Mouse (Mus musculus) megakaryocyte progenitor cell, adult 5-6 weeks (primary cell): Measurements from ENCODE around the gene E130309D02Rik. TPM values are rescaled to one million over a fixed set of nuclear protein-coding genes. Genes with fewer than 3 reads are reported as not detected.

ENCODE experiments used
- ATAC-seq: replicated peaks from 2 replicates; pipeline ENCODE4 v1.8.0; 2016; ENCODE audit warnings: mild to moderate bottlenecking, moderate TSS enrichment, inconsistent platforms; ENCODE audit not compliant: poor library complexity
- total RNA-seq, 2 experiments: library from RNA; stranded (forward) in 1 of 2; stranded (reverse) in 1 of 2; fragments of 157-497, 149-512 nt in 1 of 2; fragments of 200-1000 nt in 1 of 2; gene quantifications; 2 replicates each; pipeline versions ENCODE4 v1.2.3 to v1.2.4; 2015 to 2017

E130309D02Rik gene
- total RNA-seq (2015), result 40.4 and 41.5 TPM in 2 replicates
- total RNA-seq (2017), result 23.7 and 23.8 TPM in 2 replicates

DNA sequence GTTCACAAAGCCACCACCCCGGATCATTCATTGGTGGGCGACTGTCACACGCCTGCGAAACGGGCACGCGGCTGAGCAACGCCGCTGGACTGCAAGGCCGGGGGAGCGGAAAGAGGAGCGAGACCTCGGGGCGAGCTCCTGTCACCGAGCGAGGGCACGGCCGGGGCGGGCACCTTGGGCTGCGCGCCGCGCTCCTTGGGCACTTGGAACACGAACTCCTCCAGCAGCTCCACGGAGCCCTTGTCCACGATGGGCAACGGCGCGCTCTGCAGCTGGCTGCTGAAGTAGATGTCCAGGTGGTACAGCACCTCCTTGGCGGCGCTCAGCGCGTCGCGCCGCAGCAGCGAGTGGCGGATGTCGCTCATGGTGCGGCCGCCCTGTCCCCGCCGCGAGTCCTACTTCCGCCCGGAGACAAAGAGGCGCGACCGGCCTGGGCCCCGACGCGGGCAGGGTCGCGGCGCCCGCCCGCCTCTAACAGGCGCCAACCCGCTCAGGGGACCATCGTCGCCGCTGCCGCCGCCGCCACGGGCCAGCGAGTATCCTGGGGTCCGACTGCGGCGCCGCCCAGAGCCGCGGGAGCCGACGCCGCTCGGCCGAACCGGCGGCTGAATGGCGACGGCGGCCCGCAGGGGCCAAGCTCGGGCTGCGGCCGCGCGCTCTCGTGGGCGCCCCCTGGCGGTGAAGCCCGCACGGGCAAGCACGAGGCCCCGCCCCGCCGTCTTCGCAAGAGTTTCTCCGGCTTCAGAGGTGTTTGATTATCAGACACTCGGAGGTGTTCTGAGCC lies at the start of gene E130309D02Rik:
E130309D02Rik (minus strand) TSS at position 631 of the 784 bp plus-strand sequence.
- peak; percentile 76 for ATAC-seq

DNA sequence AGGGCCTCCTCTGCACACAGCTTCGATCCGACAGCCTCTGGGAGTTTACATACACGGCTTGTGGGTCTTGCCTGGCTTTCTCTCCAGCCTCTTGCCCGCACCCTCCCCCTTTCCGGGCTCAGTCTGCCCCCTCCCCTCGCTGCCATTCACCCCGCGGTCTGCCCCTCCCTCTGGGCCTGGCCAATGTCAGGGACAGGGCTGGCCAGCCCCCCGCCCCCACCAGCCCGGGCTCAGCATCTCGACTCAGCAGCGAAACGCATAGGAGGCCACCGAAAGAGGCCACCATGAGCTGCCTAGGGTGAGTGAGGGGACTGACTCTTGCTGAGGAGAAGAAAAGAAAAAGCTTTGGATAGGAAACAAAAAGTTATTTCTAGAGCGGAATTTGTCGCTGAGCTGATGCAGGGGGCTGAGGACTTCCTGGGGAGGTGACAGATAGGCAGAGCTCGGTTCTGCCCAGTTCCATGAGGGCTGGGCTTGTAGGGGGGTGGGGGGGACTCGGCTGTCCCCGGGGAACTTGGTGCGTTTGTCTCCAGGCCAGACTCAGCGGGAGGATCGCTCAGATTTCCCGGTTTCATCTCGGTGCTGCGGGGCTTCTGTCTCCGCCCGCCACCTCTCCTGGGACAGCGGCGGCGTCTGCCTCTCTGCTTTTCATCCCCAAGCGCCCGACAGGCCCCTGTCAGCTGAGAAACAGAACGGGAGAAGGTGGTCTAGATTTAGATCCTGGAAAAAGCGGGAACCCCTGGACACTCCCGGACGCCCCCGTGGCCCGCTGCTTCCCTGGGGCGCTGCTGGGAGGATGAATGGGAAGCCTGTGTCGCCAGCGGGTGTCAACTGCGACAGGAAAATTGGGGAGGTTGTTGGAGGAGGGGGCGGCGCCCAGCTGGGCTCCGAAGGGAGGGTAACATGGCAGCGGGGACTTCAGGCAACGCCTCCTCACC lies 48.8 kb upstream of the E130309D02Rik start:
- ATAC-seq, result no peak

DNA sequence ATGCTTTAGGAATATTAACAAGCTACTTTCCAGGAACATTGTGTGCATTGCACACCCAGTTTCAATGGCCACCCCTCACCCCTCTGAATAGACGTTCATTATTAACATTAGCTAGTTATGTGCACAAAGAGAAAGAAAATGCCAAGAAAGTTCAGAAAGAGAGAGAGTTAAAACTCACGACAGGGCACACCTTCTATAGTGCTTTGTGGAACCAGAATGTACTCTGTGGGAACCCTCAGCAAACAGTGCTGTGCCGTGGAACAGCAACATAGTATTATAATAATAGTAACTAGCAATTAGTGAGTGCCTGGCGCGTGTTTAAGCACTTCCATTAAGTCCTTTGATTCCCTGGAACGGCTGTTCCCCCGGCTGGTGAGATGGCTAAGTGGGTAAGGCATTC lies 46.3 kb upstream of the E130309D02Rik start:
- no peak for ATAC-seq

DNA sequence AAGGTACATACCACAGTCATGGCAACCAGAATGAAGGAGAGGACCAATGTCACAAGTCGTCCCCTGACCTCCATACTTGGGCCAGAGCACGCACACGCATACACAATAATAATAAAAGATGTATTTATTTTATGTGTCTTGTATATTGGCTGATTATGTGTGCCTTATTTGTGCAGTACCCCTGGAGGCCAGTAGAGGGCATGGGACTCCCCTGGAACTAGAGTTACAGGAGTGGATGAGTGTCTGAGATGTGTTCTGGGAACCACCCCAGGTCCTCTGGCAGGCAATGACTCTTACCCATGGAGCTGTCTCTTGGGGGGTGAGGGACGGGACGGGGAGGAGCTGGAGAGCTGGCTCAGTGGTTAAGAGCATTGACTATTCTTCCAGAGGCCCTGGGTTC lies 44.8 kb upstream of the E130309D02Rik start:
- ATAC-seq, result peak; percentile 67

DNA sequence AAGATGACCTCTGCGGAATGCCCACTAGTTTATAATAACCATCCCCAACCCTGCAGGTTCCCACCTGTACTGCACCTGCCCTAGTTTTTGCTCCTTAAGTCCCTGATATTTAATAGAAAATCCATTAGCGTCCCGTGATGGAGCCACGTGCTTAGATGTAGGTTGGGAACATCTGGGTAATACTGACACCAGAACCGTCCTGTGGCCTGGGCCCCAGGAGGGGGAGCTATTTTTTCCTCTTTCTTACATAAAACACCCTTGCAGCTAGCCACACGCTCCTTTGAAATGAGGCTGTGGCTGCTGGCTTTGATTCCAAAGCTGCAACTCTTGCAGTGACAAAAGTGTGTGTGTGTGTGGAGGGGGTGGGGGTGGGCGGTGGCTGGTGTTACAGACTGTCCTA lies 44.1 kb upstream of the E130309D02Rik start:
- no peak for ATAC-seq

DNA sequence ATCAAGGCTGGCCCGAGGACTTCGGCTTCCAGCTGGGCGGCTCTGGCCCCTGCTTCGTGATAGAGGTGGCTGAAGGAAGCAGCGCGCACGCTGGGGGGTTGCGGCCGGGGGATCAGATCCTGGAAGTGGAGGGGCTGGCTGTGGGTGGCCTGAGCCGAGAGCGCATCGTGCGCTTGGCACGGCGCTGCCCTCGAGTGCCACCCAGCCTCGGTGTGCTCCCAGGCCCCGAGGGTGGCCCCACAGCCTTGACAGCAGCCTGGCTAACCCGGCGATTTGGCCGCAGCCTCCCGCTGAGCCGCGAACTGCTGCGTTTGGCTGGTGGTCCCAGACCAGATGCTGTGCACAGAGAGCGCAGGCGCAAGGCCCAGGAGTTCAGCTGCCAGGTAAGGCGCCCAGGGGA lies 42.4 kb upstream of the E130309D02Rik start:
- ATAC-seq, result no peak

DNA sequence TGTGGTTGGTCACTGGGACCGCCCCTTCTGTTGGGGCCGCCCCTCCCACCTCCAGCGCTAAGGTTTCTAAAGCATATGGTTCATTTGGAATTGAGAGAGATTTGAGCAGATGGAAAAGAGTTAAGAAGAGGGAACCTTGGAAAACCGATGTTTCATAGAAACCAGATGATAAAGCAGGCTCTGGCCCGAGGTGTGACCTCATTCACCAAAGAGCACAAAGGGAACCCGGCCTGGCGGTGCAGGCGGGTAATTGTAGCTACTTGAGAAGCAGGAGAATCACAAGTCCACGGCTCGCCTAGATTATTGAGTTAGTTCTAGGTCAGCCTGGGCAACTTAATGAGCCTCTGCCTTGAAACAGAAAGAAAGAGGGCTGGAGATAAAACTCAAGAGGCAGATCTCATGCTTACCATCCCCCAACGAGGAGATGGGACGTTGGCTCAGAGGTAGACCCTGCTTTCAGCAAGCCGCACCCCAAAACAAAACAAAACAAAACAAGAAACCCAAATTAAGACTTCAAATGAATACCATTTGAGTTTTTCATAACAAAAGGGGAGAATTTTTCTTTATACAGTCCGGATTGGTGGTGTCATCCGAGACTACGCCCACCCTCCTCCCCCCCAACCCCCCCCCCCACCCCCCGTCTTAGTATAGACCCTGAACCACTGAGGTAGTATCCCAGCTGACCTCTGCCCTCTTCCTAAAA lies 41.7 kb upstream of the E130309D02Rik start, which contains the start of gene Grid2ip:
Grid2ip (plus strand) TSS at position 653 of the 703 bp plus-strand sequence.
- no peak for ATAC-seq

DNA sequence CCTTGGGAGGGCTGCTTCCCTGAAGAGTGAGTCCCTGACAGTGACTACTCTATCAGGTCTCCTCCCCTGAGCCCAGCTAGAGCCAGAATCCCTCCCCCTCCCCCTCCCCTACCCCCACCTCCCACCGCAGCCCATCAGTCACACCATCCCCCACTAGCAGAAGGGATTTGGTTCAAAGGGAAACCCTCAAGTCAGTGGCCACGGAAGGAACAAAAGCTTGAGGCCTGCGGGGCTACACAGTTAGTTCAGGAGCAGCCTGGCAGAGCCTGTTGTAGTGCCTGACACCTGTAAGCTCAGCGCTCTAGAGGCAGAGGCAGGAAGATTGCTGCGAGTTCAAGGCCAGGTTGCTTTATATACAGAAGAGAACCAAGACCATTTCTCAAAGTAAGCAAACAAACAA lies 40.9 kb upstream of the E130309D02Rik start:
- ATAC-seq, result no peak

DNA sequence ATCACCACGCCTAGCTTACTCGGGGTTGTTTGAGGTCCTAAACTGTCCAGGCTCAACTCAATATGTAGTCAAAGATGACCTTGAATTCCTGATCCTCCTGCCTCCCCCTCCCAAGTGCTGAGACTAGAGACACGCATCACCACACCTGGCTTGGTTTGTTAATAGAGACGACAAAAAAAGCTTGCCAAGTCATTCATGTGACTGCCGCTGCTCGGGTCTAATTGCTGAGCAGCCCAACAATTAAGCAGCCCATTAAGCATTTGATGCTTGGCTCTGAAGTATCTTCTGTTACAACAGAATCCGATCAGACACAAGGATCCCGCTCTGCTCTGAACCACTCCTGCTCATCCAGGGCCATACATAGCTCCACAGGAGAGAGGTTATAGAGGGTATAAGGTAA lies 31.2 kb upstream of the E130309D02Rik start:
- no peak for ATAC-seq

DNA sequence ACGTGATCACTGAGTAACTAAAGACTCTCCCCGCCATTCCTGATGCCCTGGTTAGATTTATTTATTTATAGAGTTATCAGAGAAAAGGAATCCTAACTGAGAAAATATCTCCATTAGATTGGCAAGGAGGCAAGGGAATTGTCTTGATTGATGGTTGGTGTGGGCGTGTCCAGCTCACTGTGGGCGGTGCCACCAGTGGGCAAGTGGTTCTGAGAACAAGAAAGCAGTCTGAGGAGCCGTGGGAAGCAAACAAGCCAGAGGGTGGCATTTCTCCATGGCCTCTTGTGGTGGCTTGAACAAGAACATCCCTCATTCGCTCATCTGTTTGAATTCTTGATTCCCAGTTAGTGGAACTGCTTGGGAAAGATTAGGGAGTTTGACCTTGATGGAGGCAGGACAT lies 24.4 kb upstream of the E130309D02Rik start:
- ATAC-seq, result no peak

DNA sequence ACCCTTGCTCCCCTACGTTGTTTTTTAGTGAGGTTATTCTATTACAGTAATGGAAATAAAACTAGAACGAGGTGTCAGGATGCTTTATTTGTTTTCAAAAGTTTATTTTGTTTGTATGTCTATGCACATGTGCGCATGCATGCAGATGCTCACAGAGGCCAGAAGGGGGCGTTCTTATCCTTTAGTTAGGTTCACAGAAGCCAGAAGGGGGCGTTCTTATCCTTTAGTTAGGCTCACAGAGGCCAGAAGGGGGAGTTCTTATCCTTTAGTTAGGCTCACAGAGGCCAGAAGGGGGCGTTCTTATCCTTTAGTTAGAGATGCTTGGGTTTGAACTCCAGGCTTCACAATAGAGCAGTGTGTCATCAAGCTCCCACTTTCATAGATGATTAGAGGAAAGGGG lies 21.4 kb upstream of the E130309D02Rik start:
- ATAC-seq, result peak; percentile 53

DNA sequence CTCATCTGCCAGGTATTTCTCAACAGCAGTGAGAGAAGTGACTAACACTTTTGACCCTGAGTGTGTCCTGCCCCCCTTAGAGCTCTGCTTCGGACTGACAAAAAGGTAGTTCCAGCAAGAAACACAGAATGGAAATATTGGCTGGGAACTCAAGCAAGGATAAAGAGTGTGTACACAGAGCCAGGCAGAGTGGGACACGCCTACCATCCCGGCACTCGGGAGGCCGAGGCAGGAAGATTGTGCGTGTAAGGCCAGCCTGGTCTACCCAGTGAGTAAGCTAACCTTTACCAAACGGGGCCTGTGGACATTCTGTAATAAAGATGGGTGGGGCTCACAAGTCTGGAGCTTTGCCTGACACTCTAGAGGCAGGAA lies 19.9 kb upstream of the E130309D02Rik start:
- ATAC-seq, result peak; percentile 29

DNA sequence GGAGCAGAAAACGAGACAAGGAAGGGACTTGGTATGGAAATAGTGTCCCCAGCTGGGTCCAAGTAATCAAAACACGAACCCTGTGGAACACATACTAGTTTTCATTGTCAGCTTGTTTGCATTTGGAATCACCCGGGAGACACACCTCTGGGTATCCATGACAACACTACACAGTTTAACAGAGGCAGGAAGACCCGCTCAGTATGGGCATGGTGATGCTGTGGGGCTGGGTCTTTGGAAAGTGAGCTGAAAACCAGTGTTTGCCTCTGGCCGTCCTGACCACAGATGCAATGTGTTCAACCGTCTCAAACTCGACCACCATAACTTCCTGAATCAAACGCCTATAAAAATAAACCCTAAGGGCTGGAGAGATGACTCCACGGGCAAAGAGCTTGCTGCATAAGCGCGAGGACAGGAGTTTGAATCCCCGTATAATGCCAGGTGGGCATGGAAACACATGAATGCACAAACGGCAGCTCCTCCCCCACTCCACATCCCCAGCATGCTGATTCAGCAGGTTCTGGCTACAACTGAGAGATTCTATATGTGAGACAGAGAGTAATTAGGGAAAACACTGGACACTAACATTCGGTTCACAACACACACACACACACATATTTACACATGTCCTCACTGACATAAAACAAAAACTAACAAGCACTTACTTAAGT lies 19.4 kb upstream of the E130309D02Rik start:
- peak; percentile 23; the same call in 1 of the 2 replicates for ATAC-seq

DNA sequence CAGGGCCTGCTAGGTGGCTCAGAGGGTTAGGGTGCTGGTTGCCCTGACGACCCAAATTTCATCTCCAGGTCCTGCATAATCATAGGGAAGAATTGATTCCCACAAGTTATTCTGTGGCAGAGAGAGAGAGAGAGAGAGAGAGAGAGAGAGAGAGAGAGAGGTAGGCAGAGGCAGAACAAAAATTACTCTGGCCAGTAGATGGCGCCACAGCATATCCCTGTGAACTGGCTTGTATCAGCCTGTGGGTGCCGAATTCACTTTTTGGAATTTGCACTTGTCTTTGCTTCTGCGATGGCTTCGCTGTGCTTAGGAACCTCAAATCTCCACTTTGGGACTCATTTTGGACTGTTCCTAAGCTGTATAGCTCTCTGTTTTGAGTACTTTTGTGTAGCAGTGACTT lies 18.7 kb upstream of the E130309D02Rik start:
- peak; percentile 61 for ATAC-seq

DNA sequence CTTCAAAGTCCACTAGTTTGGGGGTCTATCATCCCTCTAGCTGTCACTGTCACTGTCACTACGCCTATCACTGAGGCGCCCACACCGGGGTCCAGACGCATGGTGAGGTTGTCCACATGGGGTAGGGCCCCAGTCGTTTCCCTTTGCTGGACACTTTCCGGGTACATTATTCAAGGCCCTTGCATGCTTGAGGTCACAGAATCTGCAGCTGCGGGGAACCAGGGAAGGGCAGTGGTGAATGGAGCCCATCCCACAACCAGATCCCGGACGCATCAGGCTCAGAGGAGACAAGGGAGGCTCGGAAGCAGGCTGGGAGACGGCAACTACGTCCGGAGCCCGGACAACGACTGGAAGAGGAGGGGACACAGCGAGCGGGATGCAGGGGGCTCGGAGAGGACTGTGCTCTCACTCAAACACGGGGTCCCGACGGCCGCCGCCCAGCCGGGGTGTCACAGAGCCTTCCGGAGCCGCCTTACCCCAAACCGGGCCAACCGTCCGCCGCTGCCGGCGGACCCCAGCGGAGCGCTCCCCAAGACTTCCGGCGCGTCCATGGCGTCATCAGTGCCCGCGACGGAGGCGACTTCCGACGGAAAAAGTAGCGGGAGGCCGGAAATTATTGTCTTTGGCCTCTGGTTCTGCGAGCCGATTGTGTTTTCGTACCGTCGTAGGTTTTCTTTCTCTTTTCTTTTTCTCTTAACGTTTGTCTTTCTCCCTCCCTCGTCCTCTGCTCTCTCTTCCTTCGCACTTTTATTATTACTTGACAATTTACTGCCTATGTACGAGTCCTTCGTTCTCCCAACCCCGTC lies 13.7 kb upstream of the E130309D02Rik start, which contains the start of gene Zdhhc4:
Zdhhc4 (minus strand) TSS at position 567 of the 806 bp plus-strand sequence.
- peak; percentile 92 for ATAC-seq

DNA sequence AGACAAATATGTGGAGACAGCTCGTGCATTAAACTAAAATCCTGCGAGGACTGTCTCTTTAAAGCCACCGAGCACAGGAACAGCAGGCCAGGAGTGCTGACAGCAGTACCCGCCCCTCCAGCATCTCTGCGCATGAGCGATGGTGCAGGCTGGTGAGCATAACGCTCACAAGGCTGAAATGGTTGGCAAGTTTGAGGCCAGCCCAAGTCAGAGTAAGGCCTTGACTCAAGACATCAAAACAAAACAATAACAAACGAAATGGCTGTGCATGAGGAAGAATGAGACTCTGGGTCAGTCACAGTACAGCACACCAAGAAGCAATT lies 2.1 kb upstream of the E130309D02Rik start:
- ATAC-seq, result no peak

DNA sequence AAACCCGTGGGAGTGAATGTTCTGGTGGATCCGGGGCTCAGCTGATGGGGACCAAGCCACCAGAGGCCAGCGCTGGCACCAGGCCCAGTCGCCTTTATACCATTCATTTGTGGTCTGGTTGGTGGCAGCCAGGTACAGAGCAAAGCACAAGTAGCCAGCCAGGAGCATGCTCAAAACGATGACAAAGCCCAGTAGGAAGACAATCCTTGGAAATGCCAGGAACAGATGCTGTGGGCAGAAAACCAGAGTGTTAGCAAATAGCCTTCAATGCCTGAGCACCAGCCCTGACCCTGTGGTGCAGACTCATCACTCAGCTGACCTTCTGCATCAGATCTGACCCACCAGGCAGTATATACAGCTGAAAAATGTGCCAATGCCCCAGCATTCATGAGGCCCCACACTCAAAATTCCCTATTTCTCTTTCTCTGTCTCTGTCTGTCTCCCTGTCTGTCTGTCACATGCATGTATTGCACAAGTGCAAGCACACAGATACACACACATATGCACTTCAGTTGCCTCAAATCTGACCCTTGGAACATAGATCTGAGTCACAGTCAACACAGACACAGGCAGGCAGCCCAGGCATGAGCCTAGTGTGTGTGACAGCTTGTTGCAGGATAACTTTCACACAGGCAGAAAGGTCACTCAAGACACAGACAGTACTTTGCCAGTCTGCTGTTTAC lies 1.6 kb upstream of the E130309D02Rik start:
- no peak for ATAC-seq

DNA sequence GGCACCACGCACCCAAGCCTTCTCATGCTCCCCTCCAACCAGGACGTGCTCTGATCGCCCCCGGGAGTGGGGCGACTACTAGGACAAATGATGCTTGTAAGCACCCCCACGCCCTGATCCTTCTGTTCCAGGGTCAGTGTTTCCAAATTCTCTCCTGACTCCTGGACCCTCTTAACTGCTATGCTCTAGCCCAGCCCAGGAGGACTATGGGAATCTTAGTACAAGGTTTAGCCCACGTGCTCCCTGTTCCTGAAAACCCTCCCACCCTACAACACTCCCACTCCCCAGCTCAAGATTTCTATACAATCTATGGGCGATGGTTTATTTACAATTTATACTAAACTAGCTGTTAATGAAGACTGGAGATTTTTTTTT lies 341 bp upstream of the E130309D02Rik start:
- ATAC-seq, result peak; percentile 2; the same call in 1 of the 2 replicates

DNA sequence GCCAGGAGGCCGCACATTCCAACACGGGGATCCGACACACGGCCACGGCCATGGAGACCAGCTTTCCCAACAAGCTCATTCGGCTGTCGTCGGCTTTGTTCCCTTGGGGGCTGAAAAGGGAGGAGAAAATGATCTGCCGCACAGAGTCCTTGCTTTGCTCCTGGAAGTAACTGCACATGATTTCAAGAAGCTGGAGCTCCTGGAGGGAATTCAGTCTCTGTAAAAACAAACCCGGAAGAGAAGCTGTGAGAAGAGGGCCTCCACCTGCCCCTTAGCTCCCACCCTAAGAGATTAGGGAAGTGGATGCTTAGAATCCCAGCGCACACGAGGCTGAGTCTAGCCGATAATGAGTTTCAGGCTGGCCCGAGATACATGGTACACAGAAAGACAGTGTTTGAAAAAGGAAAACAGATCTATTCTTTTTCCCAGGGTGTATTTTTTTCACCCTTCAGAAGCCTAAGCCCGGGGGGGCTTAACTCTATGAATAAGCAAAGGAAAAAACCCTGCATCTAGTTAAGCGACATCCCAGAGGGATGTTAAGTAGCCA lies 904 bp downstream of the E130309D02Rik start:
- ATAC-seq, result peak; percentile 35
